Comparison of ENCODE assay signal across 16 mouse cellular contexts in genomic region chr2:148404906-148405305, GRCm38 (mm10). TPM values are rescaled to one million over a fixed set of nuclear protein-coding genes. Genes with fewer than 3 reads are reported as not detected.
DNase-seq lines count a peak whose midpoint lies in the region; ATAC-seq and TF ChIP-seq lines count a peak whose summit lies in the region.
"Had no signal": no experiment of that assay in that cellular context is flagged by ENCODE, and none has a peak within 500 bp of the region (broad histone marks: within the 10 kb centered on the region; RNA-seq: fewer than 3 reads in every experiment).

No protein-coding gene starts in this region.

- no peak for DNase-seq in gastrocnemius, adult 2 months
- DNase-seq in gastrocnemius, postnatal 14 days, result no peak
- no peak for DNase-seq in kidney, postnatal 0 days (ENCODE audit: low spot score)
- no peak for DNase-seq in kidney, postnatal 36 days
- peak; percentile 80 for DNase-seq in midbrain, embryonic 11.5 days (ENCODE audit: low spot score, missing footprints)
- no peak for DNase-seq in midbrain, embryonic 10.5 days (ENCODE audit: low spot score)
- DNase-seq in stomach, postnatal 0 days (ENCODE audit: low spot score), result no peak
- DNase-seq in frontal cortex, adult 2 months (ENCODE audit: extremely low spot score in 1 of 2, low spot score in 1 of 2), result no peak
- DNase-seq: adrenal gland, postnatal 14 days; kidney, adult 8-10 months; thymus, postnatal 14 days had no signal

- no peaks in the 10 kb centered on the region for H3K36me3 ChIP-seq in kidney, postnatal 0 days (ENCODE audit: insufficient read depth, low read length)
- H3K36me3 ChIP-seq in midbrain, embryonic 11.5 days (ENCODE audit: control insufficient read depth, insufficient read depth, low read length), result no peaks in the 10 kb centered on the region
- no peaks in the 10 kb centered on the region for H3K36me3 ChIP-seq in midbrain, embryonic 10.5 days
- no peaks in the 10 kb centered on the region for H3K36me3 ChIP-seq in stomach, postnatal 0 days (ENCODE audit: control insufficient read depth, insufficient read depth, low read length)
- H3K36me3 ChIP-seq: midbrain, embryonic 13.5 days; neural tube, embryonic 12.5 days had no signal

- H3K4me1 ChIP-seq in kidney, postnatal 0 days (replicated peaks; ENCODE audit: insufficient read depth, low read length), result peaks cover 19% of the 10 kb centered on the region
- H3K4me1 ChIP-seq in midbrain, embryonic 11.5 days (ENCODE audit: control insufficient read depth, insufficient read depth, low read length), result peaks cover 12% of the 10 kb centered on the region
- peaks cover 33% of the 10 kb centered on the region for H3K4me1 ChIP-seq in midbrain, embryonic 10.5 days
- H3K4me1 ChIP-seq in stomach, postnatal 0 days (replicated peaks; ENCODE audit: control insufficient read depth, insufficient read depth), result peaks cover 5% of the 10 kb centered on the region

- peak overlapping the region; percentile 33 for H3K4me2 ChIP-seq in kidney, postnatal 0 days (ENCODE audit: low read length)
- no peak overlapping the region for H3K4me2 ChIP-seq in midbrain, embryonic 11.5 days
- peak overlapping the region; percentile 38 for H3K4me2 ChIP-seq in stomach, postnatal 0 days (replicated peaks; ENCODE audit: low read depth)
- H3K4me2 ChIP-seq: forebrain, embryonic 13.5 days; midbrain, embryonic 13.5 days had no signal

- H3K27me3 ChIP-seq in kidney, postnatal 0 days (ENCODE audit: insufficient read depth, low read length), result peaks cover 14% of the 10 kb centered on the region
- H3K27me3 ChIP-seq in midbrain, embryonic 11.5 days (ENCODE audit: control insufficient read depth, insufficient read depth, low read length), result peaks cover 36% of the 10 kb centered on the region
- H3K27me3 ChIP-seq in midbrain, embryonic 10.5 days (ENCODE audit: low read depth, poor library complexity, severe bottlenecking), result peaks cover 59% of the 10 kb centered on the region
- 0 out of 2 replicates have a peak, but pooled peaks cover 2% of the 10 kb centered on the region for H3K27me3 ChIP-seq in stomach, postnatal 0 days (ENCODE audit: control insufficient read depth, insufficient read depth, low read length)

- TF ChIP-seq CTCF in gastrocnemius, adult 2 months (IDR thresholded peaks at IDR 0.05), result no peak
- no peak for TF ChIP-seq CTCF in kidney, postnatal 0 days (IDR thresholded peaks at IDR 0.05; ENCODE audit: low read depth)
- TF ChIP-seq CTCF in stomach, postnatal 0 days (IDR thresholded peaks at IDR 0.05; ENCODE audit: low read depth), result no peak

- peak overlapping the region; percentile 85 for H3K27ac ChIP-seq in gastrocnemius, adult 2 months
- H3K27ac ChIP-seq in kidney, postnatal 0 days, result no peak overlapping the region
- H3K27ac ChIP-seq in midbrain, embryonic 11.5 days (ENCODE audit: low read depth, low read length), result no peak overlapping the region
- H3K27ac ChIP-seq in midbrain, embryonic 10.5 days (replicated peaks), result no peak overlapping the region
- H3K27ac ChIP-seq in stomach, postnatal 0 days (replicated peaks), result no peak overlapping the region
- H3K27ac ChIP-seq: forebrain, embryonic 13.5 days; midbrain, embryonic 13.5 days; neural tube, embryonic 12.5 days had no signal

- 81% methylated on average over 5 of the region's 5 CpGs for WGBS in kidney, postnatal 0 days
- WGBS in midbrain, embryonic 11.5 days, result 75% methylated on average over 5 of the region's 5 CpGs
- 76% methylated on average over 5 of the region's 5 CpGs for WGBS in midbrain, embryonic 10.5 days
- 74% methylated on average over 5 of the region's 5 CpGs for WGBS in stomach, postnatal 0 days

- no peaks in the 10 kb centered on the region for H3K9me3 ChIP-seq in kidney, postnatal 0 days (replicated peaks; ENCODE audit: low read length)
- no peaks in the 10 kb centered on the region for H3K9me3 ChIP-seq in midbrain, embryonic 11.5 days (ENCODE audit: control insufficient read depth, low read length)
- no peaks in the 10 kb centered on the region for H3K9me3 ChIP-seq in midbrain, embryonic 10.5 days (replicated peaks)
- H3K9me3 ChIP-seq in stomach, postnatal 0 days (ENCODE audit: control insufficient read depth, low read length), result no peaks in the 10 kb centered on the region
- H3K9me3 ChIP-seq: forebrain, embryonic 13.5 days; midbrain, embryonic 13.5 days; neural tube, embryonic 12.5 days had no signal

- peak overlapping the region; percentile 71 for H3K4me3 ChIP-seq in gastrocnemius, adult 2 months
- peak overlapping the region; percentile 11; the same call in 1 of the 2 replicates for H3K4me3 ChIP-seq in kidney, postnatal 0 days (replicated peaks; ENCODE audit: low read depth, low read length)
- H3K4me3 ChIP-seq in midbrain, embryonic 11.5 days (ENCODE audit: low read depth, low read length), result no peak overlapping the region
- H3K4me3 ChIP-seq in midbrain, embryonic 10.5 days, result no peak overlapping the region
- H3K4me3 ChIP-seq in stomach, postnatal 0 days (ENCODE audit: low read depth, low read length), result peak overlapping the region; percentile 46; the same call in 1 of the 2 replicates
- H3K4me3 ChIP-seq: forebrain, embryonic 13.5 days; midbrain, embryonic 13.5 days; neural tube, embryonic 12.5 days had no signal

- ATAC-seq in kidney, postnatal 0 days (replicated peaks; ENCODE audit: low FRiP score, low read depth), result no peak
- no peak for ATAC-seq in midbrain, embryonic 11.5 days (ENCODE audit: low FRiP score)
- ATAC-seq in stomach, postnatal 0 days (ENCODE audit: low FRiP score, low TSS enrichment), result no peak
- ATAC-seq: forebrain, embryonic 13.5 days; midbrain, embryonic 13.5 days had no signal

- no peak for TF ChIP-seq EP300 in stomach, postnatal 0 days (optimal IDR thresholded peaks at IDR 0.05)

- H3K9ac ChIP-seq in kidney, postnatal 0 days (ENCODE audit: low read depth, low read length), result no peak overlapping the region
- no peak overlapping the region for H3K9ac ChIP-seq in midbrain, embryonic 11.5 days (ENCODE audit: low read length)
- H3K9ac ChIP-seq in stomach, postnatal 0 days (ENCODE audit: low read length), result no peak overlapping the region
- H3K9ac ChIP-seq: forebrain, embryonic 13.5 days; midbrain, embryonic 13.5 days; neural tube, embryonic 12.5 days had no signal

- intact Hi-C loops in gastrocnemius, adult 2 months (cut with DNase I), result loop anchor here (5.0 to 10.0 kb wide), 5 partner anchors 58 to 283 kb away; no protein-coding TSS in a partner anchor
- intact Hi-C loops in gastrocnemius, postnatal 14 days (cut with DNase I; ENCODE audit: low total_unique reads), result loop anchor here (5.0 to 10.0 kb wide), 4 partner anchors 132 to 283 kb away; no protein-coding TSS in a partner anchor

RNA-seq across cellular contexts. Expression of gene Thbd, which starts 3.1 kb away (rescaled TPM):
- 10 to 100 TPM; 13.0 to 24.0 TPM for total RNA-seq in gastrocnemius, adult 2 months (2021)
- 10 to 100 TPM; 19.3 to 27.9 TPM for total RNA-seq in gastrocnemius, postnatal 14 days (2021)
- 14.7 and 14.8 TPM in 2 replicates for polyA plus RNA-seq in kidney, postnatal 0 days (2015; fragmentation: Nextera tagmentation; extraction: Ambion mirVana)
- 16.3 and 21.0 TPM in 2 replicates for polyA plus RNA-seq in midbrain, embryonic 11.5 days (2014; fragmentation: Nextera tagmentation; extraction: Ambion mirVana)
- polyA plus RNA-seq in midbrain, embryonic 10.5 days (2016; fragmentation: Nextera tagmentation; extraction: Ambion mirVana), result 8.2 and 13.0 TPM in 2 replicates
- 17.5 and 17.9 TPM in 2 replicates for polyA plus RNA-seq in stomach, postnatal 0 days (2015; fragmentation: Nextera tagmentation; extraction: Ambion mirVana)
- polyA plus RNA-seq in frontal cortex, adult 2 months (2012; rRNA removed), result 10.3 and 11.2 TPM in 2 replicates

RNA-seq across cellular contexts. Expression of gene Sstr4, which starts 9.8 kb away (rescaled TPM):
- under 1 TPM; 0.28 to 0.47 TPM for total RNA-seq in gastrocnemius, adult 2 months (2021)
- under 1 TPM; 0.20 to 0.43 TPM for total RNA-seq in gastrocnemius, postnatal 14 days (2021)
- 0.16 and 0.19 TPM in 2 replicates for polyA plus RNA-seq in kidney, postnatal 0 days (2015; fragmentation: Nextera tagmentation; extraction: Ambion mirVana)
- polyA plus RNA-seq in midbrain, embryonic 11.5 days (2014; fragmentation: Nextera tagmentation; extraction: Ambion mirVana), result 1.4 and 2.2 TPM in 2 replicates
- 0.51 and 0.86 TPM in 2 replicates for polyA plus RNA-seq in midbrain, embryonic 10.5 days (2016; fragmentation: Nextera tagmentation; extraction: Ambion mirVana)
- 0.31 and 0.49 TPM in 2 replicates for polyA plus RNA-seq in stomach, postnatal 0 days (2015; fragmentation: Nextera tagmentation; extraction: Ambion mirVana)
- polyA plus RNA-seq in frontal cortex, adult 2 months (2012; rRNA removed), result 15.1 and 19.0 TPM in 2 replicates
- total RNA-seq: granulocyte monocyte progenitor cell, adult 5-6 weeks; liver, adult 2 months had no signal
- polyA plus RNA-seq: liver, adult 2 months had no signal

RNA-seq across cellular contexts. Expression of gene Cd93, which starts 38.5 kb away (rescaled TPM):
- total RNA-seq in gastrocnemius, adult 2 months (2021), result 10 to 100 TPM; 12.6 to 16.5 TPM
- total RNA-seq in gastrocnemius, postnatal 14 days (2021), result 10 to 100 TPM; 60.5 to 73.6 TPM
- 17.0 and 17.5 TPM in 2 replicates for polyA plus RNA-seq in kidney, postnatal 0 days (2015; fragmentation: Nextera tagmentation; extraction: Ambion mirVana)
- polyA plus RNA-seq in midbrain, embryonic 11.5 days (2014; fragmentation: Nextera tagmentation; extraction: Ambion mirVana), result 5.9 and 7.3 TPM in 2 replicates
- 4.7 and 5.5 TPM in 2 replicates for polyA plus RNA-seq in midbrain, embryonic 10.5 days (2016; fragmentation: Nextera tagmentation; extraction: Ambion mirVana)
- 3.9 and 4.3 TPM in 2 replicates for polyA plus RNA-seq in stomach, postnatal 0 days (2015; fragmentation: Nextera tagmentation; extraction: Ambion mirVana)
- 4.1 and 4.4 TPM in 2 replicates for polyA plus RNA-seq in frontal cortex, adult 2 months (2012; rRNA removed)

Comparison
In these comparisons a context has a peak if more than half of its experiments do, and no peak if none do; other contexts are left out.
1. H3K4me3 ChIP-seq: peak in gastrocnemius, adult 2 months (single experiment), kidney, postnatal 0 days (single experiment) and stomach, postnatal 0 days (single experiment); none in midbrain, embryonic 11.5 days (single experiment) and midbrain, embryonic 10.5 days (single experiment).